Mouse (Mus musculus) forebrain, embryonic 12.5 days (tissue): ENCODE measurements at regions not wholly inside any gene's neighbourhood (a gene's known extent, or its start where the extent isn't known, plus 50 kb on each side); places are given as distances from the start of the nearest gene placed in this dataset.

Source experiments
- ATAC-seq: fragments of 200-750 bp; cut with Nextera tagmentation; 2 replicates; pipeline ENCODE4 v1.8.0; 2017; ENCODE audit warnings: moderate TSS enrichment; ENCODE audit not compliant: low FRiP score
- H3K27ac ChIP-seq: fragments of 300-500 bp; sonication (generic); 2 replicates; pipeline ENCODE4 v1.5.1; 2016; ENCODE audit warnings: mild to moderate bottlenecking
- H3K27me3 ChIP-seq: fragments of 300-500 bp; sonication (generic); 2 replicates; pipeline ENCODE4 v1.6.1; 2016; ENCODE audit warnings: mild to moderate bottlenecking
- H3K36me3 ChIP-seq: fragments of 300-500 bp; sonication (generic); replicated peaks from 2 replicates; pipeline ENCODE4 v1.6.1; 2016; ENCODE audit warnings: mild to moderate bottlenecking
- H3K4me1 ChIP-seq: fragments of 300-500 bp; sonication (generic); 2 replicates; pipeline ENCODE4 v1.6.1; 2016
- H3K4me2 ChIP-seq: fragments of 300-500 bp; sonication (generic); 2 replicates; pipeline ENCODE4 v1.6.1; 2016; ENCODE audit warnings: mild to moderate bottlenecking, moderate library complexity
- H3K4me3 ChIP-seq: fragments of 300-500 bp; sonication (generic); replicated peaks from 2 replicates; pipeline ENCODE4 v1.5.1; 2016; ENCODE audit warnings: mild to moderate bottlenecking
- H3K9ac ChIP-seq: fragments of 300-500 bp; sonication (generic); 2 replicates; pipeline ENCODE4 v1.6.1; 2016; ENCODE audit warnings: mild to moderate bottlenecking
- H3K9me3 ChIP-seq: fragments of 300-500 bp; sonication (generic); 2 replicates; pipeline ENCODE4 v1.6.1; 2016
- WGBS: fragments of 180-500 bp; shearing (Covaris S2); methylation state at CpG from one replicate; pipeline ENCODE4 v1.1.7; 2016; 5-methylcytosine and 5-hydroxymethylcytosine counted together

DNA sequence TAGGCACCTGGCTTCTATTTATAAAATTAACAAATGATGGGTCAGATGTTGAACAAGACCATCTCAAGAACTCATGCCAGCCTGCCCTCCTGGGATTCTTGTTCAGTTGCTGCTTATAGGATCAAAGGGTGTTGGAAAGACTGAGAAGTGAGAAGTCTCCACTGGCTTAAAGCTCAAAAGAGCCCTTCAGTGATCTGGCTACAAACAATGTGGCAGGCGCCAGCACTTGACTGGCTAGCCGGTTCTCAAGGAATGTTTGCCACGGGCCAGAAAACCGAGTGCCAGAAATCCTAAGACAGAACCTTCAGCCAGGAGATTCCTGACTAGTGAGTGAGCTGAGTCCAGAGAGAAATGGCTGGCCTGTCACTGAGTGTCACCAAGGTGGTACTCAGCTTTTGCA, 93.6 kb upstream of the Med14 start:
- Histone ChIP-seq H3K9me3 (no peaks in the 10 kb centered on the region), H3K4me3 (no peak overlapping the region), H3K4me2 (no peak overlapping the region), H3K36me3 (no peaks in the 10 kb centered on the region), H3K4me1 (peaks cover 19% of the 10 kb centered on the region), H3K27ac (no peak overlapping the region), H3K27me3 (no peaks in the 10 kb centered on the region), H3K9ac (no peak overlapping the region)
- WGBS, result 66% methylated on average over 4 of the region's 4 CpGs
- no peak for ATAC-seq

DNA sequence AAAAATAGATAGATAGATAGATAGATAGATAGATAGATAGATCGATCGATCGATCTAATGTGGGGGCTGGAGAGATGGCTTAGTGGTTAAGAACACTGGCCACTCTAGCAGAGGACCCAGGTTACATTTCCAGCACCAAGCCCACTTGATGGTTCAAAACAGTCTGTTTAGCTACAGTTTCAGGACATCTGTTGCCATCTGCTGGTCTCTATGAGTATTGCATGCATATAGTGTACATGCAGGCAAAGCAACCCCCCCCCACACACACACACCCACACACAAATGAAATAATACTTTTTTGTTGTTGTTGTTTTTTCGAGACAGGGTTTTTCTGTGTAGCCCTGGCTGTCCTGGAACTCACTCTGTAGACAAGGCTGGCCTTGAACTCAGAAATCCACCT, 89.8 kb upstream of the Med14 start:
- H3K4me2 ChIP-seq, result no peak overlapping the region
- no peaks in the 10 kb centered on the region for H3K36me3 ChIP-seq
- H3K4me3 ChIP-seq, result no peak overlapping the region
- H3K9ac ChIP-seq, result no peak overlapping the region
- no peaks in the 10 kb centered on the region for H3K4me1 ChIP-seq
- no peak overlapping the region for H3K27ac ChIP-seq
- 66% methylated on average over 4 of the region's 4 CpGs for WGBS
- no peaks in the 10 kb centered on the region for H3K27me3 ChIP-seq
- ATAC-seq, result no peak
- H3K9me3 ChIP-seq, result no peaks in the 10 kb centered on the region

DNA sequence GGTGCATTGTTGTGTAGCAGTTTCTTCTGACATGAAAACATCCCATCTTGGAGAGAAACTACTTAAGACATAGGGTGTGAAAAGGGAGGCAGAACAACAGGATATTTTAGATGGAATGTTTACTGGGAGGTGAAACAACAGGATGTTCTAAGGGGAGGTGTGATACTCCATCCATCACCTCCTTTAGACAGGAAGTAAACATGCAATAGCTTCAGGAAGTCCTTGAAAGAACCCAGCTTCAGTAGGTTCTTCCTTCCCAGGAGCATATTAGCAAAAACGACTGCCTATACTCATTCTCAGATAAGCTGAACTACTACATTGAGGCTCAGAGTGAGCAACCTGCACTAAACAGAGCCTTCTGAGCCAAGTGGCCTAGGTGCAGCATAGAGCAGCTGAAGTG, 82.6 kb upstream of the Med14 start:
- WGBS, result 86% methylated on average over 1 of the region's 1 CpGs
- ATAC-seq, result no peak
- no peaks in the 10 kb centered on the region for H3K27me3 ChIP-seq

DNA sequence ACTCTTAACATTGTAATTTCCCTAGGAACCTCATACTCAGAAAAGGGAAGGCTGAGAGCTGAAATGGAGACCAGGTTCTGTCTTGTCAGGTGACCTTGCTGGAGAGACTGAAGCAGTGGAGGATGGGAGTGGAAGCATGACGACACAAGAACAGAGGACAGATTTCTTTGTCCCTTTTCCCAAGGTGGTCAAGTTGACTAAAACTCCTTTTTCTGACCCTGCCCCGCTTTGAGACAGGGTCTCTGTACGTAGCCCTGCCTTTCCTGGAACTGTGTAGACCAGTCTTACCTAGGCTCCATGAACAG, 79.1 kb upstream of the Med14 start:
- H3K27ac ChIP-seq, result peak overlapping the region; percentile 96
- no peak overlapping the region for H3K9ac ChIP-seq
- H3K4me2 ChIP-seq, result peak overlapping the region; percentile 41
- H3K4me1 ChIP-seq, result peaks cover 17% of the 10 kb centered on the region
- H3K4me3 ChIP-seq, result no peak overlapping the region
- no peaks in the 10 kb centered on the region for H3K9me3 ChIP-seq
- H3K27me3 ChIP-seq, result no peaks in the 10 kb centered on the region
- no peaks in the 10 kb centered on the region for H3K36me3 ChIP-seq
- no peak for ATAC-seq
- WGBS, result 45% methylated on average over 3 of the region's 3 CpGs

More for the DNA sequence above, 82.6 kb upstream of the Med14 start:
- no peaks in the 10 kb centered on the region for H3K36me3 ChIP-seq
- H3K4me1 ChIP-seq, result peaks cover 9% of the 10 kb centered on the region
- H3K9ac ChIP-seq, result no peak overlapping the region
- H3K27ac ChIP-seq, result no peak overlapping the region
- no peak overlapping the region for H3K4me3 ChIP-seq
- no peak overlapping the region for H3K4me2 ChIP-seq
- H3K9me3 ChIP-seq, result no peaks in the 10 kb centered on the region

DNA sequence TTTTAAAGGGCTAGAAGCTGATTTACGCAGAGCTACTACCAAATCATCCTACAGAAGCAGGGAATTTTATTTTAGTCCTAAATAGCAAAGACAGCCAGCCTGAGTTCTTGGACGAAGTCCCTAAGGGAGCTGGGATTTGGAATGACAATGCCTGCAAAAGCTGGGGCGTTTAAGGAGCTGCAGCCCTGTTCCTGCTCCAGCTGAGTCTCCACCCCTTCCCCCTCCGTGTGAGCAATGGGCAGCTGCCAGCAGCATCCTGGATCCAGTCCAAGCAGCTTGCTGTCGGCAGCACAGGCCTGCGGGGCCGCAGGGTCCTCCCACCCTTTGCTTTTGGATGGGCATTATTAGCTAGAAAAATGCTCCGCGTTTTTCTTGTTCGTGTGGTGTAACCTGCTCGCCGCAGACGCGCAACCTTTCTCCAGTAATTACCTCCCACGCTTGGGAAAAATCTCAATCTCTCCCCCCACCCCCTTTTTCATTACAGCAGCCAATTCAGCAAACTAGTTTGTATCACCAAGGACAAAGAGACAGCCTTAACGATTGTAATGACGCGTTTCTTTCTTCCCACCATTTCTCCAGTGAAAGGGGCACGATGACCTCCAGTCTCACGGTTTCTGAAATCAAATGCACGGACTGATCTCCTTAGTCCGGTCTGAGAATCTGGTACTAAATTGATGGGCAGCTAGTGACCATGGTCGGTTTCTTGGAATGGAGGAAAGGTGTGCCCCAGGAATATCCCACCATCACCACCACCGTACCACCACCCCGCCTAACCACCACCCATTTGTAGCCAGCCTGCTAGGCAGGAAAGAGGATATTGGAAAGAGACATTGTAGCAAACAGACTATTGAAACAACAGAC, 78.5 kb upstream of the Med14 start:
- WGBS, result 13% methylated on average over 25 of the region's 25 CpGs
- no peak overlapping the region for H3K9ac ChIP-seq

DNA sequence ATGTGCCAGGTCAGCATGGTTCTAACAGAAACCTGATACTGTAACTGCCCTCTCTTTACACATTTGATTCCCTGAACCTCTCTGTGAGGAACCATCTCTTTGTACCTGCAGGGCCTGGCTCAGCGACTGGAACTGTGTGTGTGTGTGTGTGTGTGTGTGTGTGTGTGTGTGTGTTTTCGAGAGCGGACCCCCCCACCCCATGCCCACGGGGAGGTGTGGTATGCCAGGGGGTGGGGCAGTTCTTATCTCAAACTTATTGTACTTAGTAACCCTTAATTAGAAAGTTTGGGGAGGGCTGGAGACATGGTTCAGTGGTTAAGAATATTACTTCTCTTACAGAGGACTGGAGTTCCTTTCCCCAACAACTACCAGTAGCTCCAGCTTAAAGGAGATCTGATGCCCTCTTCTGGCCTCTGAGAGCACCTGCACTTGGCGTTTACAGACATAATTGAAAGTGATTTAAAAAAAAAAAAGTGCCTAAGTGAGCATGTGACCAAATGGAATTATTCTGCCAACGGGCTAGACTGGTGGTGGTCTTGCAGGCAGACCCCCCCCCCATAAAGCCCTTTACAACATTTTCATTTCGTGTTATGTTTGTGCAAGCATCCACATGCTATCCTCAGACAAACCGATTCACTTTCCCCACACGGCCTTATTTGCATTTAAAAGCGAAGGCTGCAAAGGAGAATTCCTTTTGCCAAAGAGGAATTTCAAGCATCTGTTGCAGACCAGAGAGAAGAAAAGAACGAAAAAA, 77.7 kb upstream of the Med14 start:
- Histone ChIP-seq H3K27me3 (no peaks in the 10 kb centered on the region), H3K9me3 (no peaks in the 10 kb centered on the region), H3K36me3 (no peaks in the 10 kb centered on the region), H3K9ac (no peak overlapping the region), H3K4me3 (peak overlapping the region; percentile 15; the same call in 1 of the 2 replicates), H3K4me1 (peaks cover 17% of the 10 kb centered on the region), H3K4me2 (peak overlapping the region; percentile 41), H3K27ac (peak overlapping the region; percentile 96)
- WGBS, result 13% methylated on average over 10 of the region's 11 CpGs
- peak; percentile 79 for ATAC-seq

More for the DNA sequence above, 78.5 kb upstream of the Med14 start:
- H3K9me3 ChIP-seq, result no peaks in the 10 kb centered on the region
- ATAC-seq, result peak; percentile 92
- no peaks in the 10 kb centered on the region for H3K36me3 ChIP-seq
- peak overlapping the region; percentile 15; the same call in 1 of the 2 replicates for H3K4me3 ChIP-seq
- peaks cover 17% of the 10 kb centered on the region for H3K4me1 ChIP-seq
- H3K27me3 ChIP-seq, result no peaks in the 10 kb centered on the region
- peak overlapping the region; percentile 41 for H3K4me2 ChIP-seq
- peak overlapping the region; percentile 96 for H3K27ac ChIP-seq

DNA sequence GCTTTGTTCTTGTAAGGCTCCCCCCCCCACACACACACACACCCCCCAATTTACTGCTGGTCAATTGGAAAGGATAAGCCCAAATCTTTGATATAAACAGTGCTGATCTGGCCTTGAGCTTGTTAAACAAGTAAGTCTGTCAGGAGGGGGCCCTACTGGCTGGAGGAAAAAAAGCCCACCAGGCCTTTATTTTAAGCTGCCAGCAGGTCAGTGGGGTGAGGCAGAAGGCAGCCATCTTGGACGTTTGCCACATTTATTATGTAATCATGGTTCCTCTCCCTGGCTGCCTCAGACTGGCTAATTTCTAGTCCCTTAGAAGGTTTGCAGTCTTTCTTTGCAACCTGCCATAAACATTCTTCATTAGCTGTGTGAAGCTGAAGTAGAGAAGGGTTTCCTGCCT, 75.9 kb upstream of the Med14 start:
- Histone ChIP-seq H3K36me3 (no peaks in the 10 kb centered on the region), H3K9ac (no peak overlapping the region), H3K27ac (peak overlapping the region; percentile 66), H3K27me3 (no peaks in the 10 kb centered on the region), H3K4me1 (peaks cover 17% of the 10 kb centered on the region), H3K9me3 (no peaks in the 10 kb centered on the region), H3K4me2 (no peak overlapping the region), H3K4me3 (no peak overlapping the region)
- no peak for ATAC-seq
- WGBS, result 25% methylated on average over 1 of the region's 1 CpGs

DNA sequence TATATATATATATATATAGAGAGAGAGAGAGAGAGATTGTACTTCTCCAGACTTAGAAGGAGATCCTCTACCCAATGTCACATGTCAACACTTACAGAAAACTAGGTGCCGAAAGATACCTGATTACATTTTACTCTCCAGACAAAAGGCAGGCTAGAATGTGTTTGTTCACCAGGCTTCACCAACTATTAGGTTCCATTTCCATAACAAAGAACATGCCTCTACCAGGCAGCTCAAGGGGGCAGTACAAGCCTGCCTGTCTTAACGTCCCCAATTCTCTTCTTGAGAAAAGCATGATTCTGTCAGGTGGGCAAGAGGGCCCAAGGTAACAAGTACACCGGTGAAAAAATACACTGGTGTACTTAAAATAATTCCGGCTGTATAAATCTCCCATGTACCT, 72.8 kb upstream of the Med14 start:
- no peak overlapping the region for H3K27ac ChIP-seq
- no peaks in the 10 kb centered on the region for H3K9me3 ChIP-seq
- 0 out of 2 replicates have a peak, but pooled peaks cover 8% of the 10 kb centered on the region for H3K4me1 ChIP-seq
- no peak for ATAC-seq
- no peaks in the 10 kb centered on the region for H3K36me3 ChIP-seq
- WGBS, result 60% methylated on average over 4 of the region's 4 CpGs
- H3K4me2 ChIP-seq, result no peak overlapping the region
- H3K9ac ChIP-seq, result no peak overlapping the region
- H3K4me3 ChIP-seq, result no peak overlapping the region
- no peaks in the 10 kb centered on the region for H3K27me3 ChIP-seq

DNA sequence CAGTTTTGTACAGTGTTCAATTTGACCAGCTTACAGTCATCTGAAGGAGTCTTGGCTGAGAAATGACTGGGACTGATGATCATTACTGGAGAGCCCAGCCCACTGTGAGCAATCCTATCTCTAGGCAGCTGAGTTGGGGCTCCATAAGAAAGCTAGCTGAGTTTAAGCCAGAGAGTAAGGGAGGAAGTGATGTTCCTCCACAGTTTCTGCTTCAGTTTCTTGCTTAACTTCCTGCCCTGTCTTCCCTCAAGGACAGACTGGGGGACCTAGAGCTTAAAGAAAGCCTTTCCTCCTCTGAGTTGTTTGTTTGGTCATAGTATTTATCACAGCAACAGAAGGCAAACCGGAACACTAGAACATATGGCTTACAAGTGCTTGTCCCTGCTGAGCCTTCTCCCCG, 70.8 kb upstream of the Med14 start:
- no peaks in the 10 kb centered on the region for H3K9me3 ChIP-seq
- H3K36me3 ChIP-seq, result no peaks in the 10 kb centered on the region
- no peak overlapping the region for H3K27ac ChIP-seq
- no peaks in the 10 kb centered on the region for H3K27me3 ChIP-seq
- H3K4me1 ChIP-seq, result 0 out of 2 replicates have a peak, but pooled peaks cover 4% of the 10 kb centered on the region
- no peak overlapping the region for H3K4me2 ChIP-seq
- 96% methylated on average over 2 of the region's 2 CpGs for WGBS
- H3K9ac ChIP-seq, result no peak overlapping the region
- ATAC-seq, result no peak
- no peak overlapping the region for H3K4me3 ChIP-seq

DNA sequence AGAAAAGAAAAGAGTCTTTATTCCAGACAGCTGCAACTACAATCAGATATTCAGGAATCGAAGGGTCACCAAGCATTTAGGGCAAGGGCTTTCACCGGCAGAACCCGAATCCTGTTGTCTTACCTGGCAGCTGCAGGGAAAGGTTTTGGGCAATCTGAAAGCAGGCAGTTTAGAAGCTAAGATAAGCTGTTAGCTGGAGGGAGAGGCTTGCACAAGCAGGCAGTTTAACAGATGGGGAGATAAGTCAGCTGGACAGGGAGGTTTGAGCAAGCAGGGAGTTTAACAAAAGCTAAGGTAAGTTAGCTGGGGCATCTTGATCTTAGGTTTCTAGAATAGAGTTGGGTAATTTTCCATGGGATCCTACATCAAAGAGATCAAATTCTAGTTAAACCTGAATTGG, 67.3 kb upstream of the Med14 start:
- H3K9ac ChIP-seq, result no peak overlapping the region
- no peaks in the 10 kb centered on the region for H3K36me3 ChIP-seq
- no peaks in the 10 kb centered on the region for H3K27me3 ChIP-seq
- H3K4me3 ChIP-seq, result no peak overlapping the region
- H3K4me2 ChIP-seq, result no peak overlapping the region
- no peak for ATAC-seq
- no peak overlapping the region for H3K27ac ChIP-seq
- no peaks in the 10 kb centered on the region for H3K9me3 ChIP-seq
- 69% methylated on average over 3 of the region's 3 CpGs for WGBS
- no peaks in the 10 kb centered on the region for H3K4me1 ChIP-seq

DNA sequence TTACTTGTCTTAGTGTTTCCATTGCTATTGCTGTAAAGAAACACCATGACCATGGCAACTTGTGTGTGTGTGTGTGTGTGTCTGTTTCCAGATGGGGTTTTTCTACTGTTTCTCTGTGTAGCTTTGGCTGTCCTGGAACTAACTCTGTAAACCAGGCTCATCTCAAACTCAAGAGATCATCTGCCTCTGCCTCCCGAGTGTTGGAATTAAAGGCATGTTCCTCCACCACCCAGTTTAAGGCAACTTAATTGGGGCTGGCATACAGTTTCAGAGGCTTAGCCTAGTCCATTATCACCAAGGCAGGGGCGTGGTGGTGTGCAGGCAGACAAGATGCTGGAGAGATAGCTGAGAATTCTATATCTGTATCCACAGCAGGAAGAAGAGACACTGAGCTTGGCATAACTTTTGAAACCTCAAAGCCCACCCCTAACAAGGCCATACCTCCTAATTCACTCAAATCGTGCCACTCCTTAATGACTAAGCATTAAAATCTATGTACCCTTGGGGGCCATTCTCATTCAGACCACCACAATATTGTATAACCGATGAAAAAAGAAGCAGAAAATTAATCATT, 65.5 kb upstream of the Med14 start:
- H3K9ac ChIP-seq, result no peak overlapping the region
- WGBS, result 86% methylated on average over 4 of the region's 4 CpGs
- no peak for ATAC-seq
- H3K27me3 ChIP-seq, result no peaks in the 10 kb centered on the region
- no peaks in the 10 kb centered on the region for H3K36me3 ChIP-seq
- no peaks in the 10 kb centered on the region for H3K4me1 ChIP-seq
- no peak overlapping the region for H3K4me2 ChIP-seq
- no peaks in the 10 kb centered on the region for H3K9me3 ChIP-seq
- H3K4me3 ChIP-seq, result no peak overlapping the region
- no peak overlapping the region for H3K27ac ChIP-seq

DNA sequence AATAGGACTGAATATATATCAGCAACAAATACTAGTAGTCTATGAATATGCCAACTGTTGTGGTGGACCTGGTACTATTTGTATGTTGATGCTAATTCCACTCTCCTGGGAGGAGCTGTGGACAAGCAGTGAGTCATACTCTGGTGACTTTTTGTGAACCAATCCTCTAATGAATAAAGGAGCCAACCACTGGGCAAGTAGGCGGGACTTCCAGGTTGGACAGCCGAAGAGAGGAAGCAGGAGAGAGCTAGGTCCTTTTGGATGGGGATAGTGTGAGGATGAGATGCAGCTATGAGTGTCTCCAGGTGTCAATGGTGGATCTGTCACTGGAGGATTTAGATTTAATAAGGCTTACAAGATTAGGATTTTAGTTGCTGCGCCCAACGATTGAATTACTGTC, 64.8 kb upstream of the Med14 start:
- 92% methylated on average over 4 of the region's 4 CpGs for WGBS
- Histone ChIP-seq H3K4me2 (no peak overlapping the region), H3K27ac (no peak overlapping the region), H3K4me1 (no peaks in the 10 kb centered on the region), H3K4me3 (no peak overlapping the region), H3K36me3 (no peaks in the 10 kb centered on the region), H3K9ac (no peak overlapping the region), H3K27me3 (no peaks in the 10 kb centered on the region), H3K9me3 (no peaks in the 10 kb centered on the region)
- no peak for ATAC-seq
